Mouse (Mus musculus) midbrain, embryonic 10.5 days (tissue): ENCODE data around the gene Zbtb4. TPM values are rescaled to one million over a fixed set of nuclear protein-coding genes. Genes with fewer than 3 reads are reported as not detected.
"Not testable (repeated sequence)": the region's sequence is repeated elsewhere in the genome, so short reads cannot be mapped to it uniquely, and the experiment has no call there.

Experiments
- DNase-seq: peaks from one replicate; pipeline ENCODE4 v3.0.0-alpha.2; 2017; ENCODE audit warnings: low spot score
- H3K27ac ChIP-seq: fragments of 300-500 bp; sonication (generic); replicated peaks from 2 replicates; pipeline ENCODE4 v1.5.1; 2016; ENCODE audit warnings: mild to moderate bottlenecking
- H3K27me3 ChIP-seq: fragments of 300-500 bp; sonication (generic); 2 replicates; pipeline ENCODE4 v1.6.1; 2016; ENCODE audit warnings: low read depth, mild to moderate bottlenecking; ENCODE audit not compliant: poor library complexity, severe bottlenecking
- H3K36me3 ChIP-seq: fragments of 300-500 bp; sonication (generic); 2 replicates; pipeline ENCODE4 v1.6.1; 2016; ENCODE audit warnings: mild to moderate bottlenecking, moderate library complexity
- H3K4me1 ChIP-seq: fragments of 300-500 bp; sonication (generic); 2 replicates; pipeline ENCODE4 v1.6.1; 2016
- H3K4me3 ChIP-seq: fragments of 300-500 bp; sonication (generic); 2 replicates; pipeline ENCODE4 v1.5.1; 2016; ENCODE audit warnings: mild to moderate bottlenecking, moderate library complexity
- H3K9me3 ChIP-seq: fragments of 300-500 bp; sonication (generic); replicated peaks from 2 replicates; pipeline ENCODE4 v1.6.1; 2016; ENCODE audit warnings: mild to moderate bottlenecking
- WGBS: fragments of 180-500 bp; shearing (Covaris S2); methylation state at CpG from one replicate; pipeline ENCODE4 v1.1.7; 2016; 5-methylcytosine and 5-hydroxymethylcytosine counted together
- polyA plus RNA-seq: library from polyadenylated mRNA; unstranded; fragments of >200 nt; fragmentation: Nextera tagmentation; extraction: Ambion mirVana; gene quantifications from 2 replicates; pipeline ENCODE4 v1.2.1, GENCODE M21; 2016

Gene Zbtb4
- polyA plus RNA-seq: 0.64 and 0.91 TPM in 2 replicates

DNA sequence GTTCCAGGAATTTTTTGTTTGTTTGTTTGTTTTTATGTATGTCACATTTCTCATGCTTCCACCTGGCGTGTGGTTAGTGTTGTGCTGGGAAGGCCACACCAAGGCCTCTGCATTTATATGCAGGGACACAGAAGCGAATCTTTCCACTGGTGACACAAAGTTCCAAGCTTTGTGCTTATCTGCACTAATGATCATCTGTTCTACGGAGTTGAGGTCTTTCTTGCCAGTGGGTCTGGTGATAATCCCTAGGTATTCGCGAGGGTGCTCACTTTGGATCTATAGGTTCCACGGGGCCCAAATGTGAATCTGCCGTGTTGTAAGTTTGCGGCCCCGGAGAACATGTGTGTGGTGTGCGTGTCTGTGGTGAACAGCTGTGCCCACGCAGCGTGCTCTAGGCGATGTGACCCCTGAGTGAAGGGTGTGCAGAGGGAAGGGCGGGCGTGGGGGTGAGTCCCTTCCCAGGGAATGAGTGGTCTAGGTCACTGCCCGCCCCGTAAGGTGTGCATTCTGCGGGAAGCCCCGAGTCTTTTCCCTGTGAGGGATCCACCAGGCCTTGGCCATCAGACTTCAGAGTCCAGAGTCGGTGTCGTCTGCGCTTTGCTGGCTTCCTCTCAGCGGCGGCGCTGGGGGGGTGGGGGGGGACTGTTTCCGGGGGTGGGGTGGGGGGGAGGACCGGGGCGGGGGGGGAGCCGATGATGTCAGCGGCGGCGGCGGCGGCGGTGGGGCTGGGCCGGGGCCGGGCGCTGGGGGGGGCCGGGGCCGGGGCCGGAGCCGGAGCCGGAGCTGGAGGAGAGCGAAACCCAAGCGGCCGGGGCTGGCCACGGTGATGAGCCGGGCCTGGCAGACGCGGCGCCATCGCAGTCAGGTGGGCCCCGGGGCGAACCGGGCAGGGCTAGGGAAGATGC lies at the start of gene Zbtb4:
TSS of gene Zbtb4 (plus strand) at position 692 of the 905 bp plus-strand sequence.
- peaks cover 39% of the 10 kb centered on the region for H3K4me1 ChIP-seq
- peak within 1 kb of the TSS; percentile 89 for H3K4me3 ChIP-seq
- 22% methylated on average over 42 of the region's 55 CpGs for WGBS
- peak; percentile 47 for DNase-seq
- H3K27me3 ChIP-seq: peaks cover 14% of the 10 kb centered on the region
- no peaks in the 10 kb centered on the region for H3K9me3 ChIP-seq
- peak within 1 kb of the TSS; percentile 92 for H3K27ac ChIP-seq
- H3K36me3 ChIP-seq: no peaks in the 10 kb centered on the region

DNA sequence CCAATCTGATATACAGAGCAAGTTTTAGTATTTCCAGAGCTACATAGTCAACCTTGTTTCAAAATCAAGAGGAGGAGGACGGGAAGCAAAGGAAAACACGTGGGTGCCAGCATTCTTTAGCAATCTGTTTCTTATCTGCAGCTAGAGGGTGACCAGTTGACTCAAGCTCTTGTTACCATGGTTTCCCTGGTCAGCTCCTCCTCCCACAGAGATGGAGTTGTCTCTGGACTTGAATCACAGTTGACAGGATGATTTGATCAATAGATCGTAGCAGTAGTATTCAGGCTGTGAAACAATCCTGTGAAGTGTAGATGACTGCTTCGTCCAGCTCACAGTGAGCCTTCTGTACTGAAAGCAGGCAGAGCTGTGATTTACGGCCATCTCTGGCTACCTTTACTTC lies 49.8 kb upstream of the Zbtb4 start:
- Histone ChIP-seq H3K27me3 (no peaks in the 10 kb centered on the region), H3K36me3 (no peaks in the 10 kb centered on the region), H3K4me1 (peaks cover 19% of the 10 kb centered on the region), H3K27ac (no peak overlapping the region), H3K4me3 (no peak overlapping the region), H3K9me3 (no peaks in the 10 kb centered on the region)
- 39% methylated on average over 5 of the region's 5 CpGs for WGBS
- DNase-seq: no peak

GRCm38 (mm10) chr11:69716953-69717352 lies 48.8 kb upstream of the Zbtb4 start:
- Histone ChIP-seq H3K4me3 (no peak overlapping the region), H3K9me3 (no peaks in the 10 kb centered on the region), H3K36me3 (no peaks in the 10 kb centered on the region), H3K4me1 (peaks cover 19% of the 10 kb centered on the region), H3K27me3 (no peaks in the 10 kb centered on the region), H3K27ac (no peak overlapping the region)
- no peak for DNase-seq
- WGBS: 64% methylated on average over 4 of the region's 4 CpGs

DNA sequence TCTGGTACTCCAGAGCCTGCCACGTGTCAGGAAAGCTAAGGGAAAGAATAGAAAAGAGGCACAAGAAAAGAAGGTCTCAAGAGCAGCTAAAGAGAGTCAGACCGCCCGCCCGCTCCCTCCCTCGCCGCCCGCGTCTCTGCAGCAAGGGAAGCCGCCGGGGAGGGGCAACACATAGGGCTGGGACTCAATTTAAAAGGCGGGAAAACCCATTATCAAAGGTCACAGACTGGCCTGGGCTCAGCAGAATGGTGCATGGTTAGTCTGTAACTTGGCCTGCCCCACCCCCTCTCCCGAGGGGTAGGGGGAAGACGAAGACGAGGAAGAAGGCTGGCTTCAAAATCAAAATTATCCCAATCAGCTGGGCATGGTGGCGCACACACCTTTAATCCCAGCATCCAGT lies 47.1 kb upstream of the Zbtb4 start:
- no peak overlapping the region; the same call in 1 of the 2 replicates for H3K27ac ChIP-seq
- no peaks in the 10 kb centered on the region for H3K36me3 ChIP-seq
- 47% methylated on average over 15 of the region's 15 CpGs for WGBS
- H3K4me3 ChIP-seq: no peak overlapping the region
- DNase-seq: peak; percentile 32
- no peaks in the 10 kb centered on the region for H3K9me3 ChIP-seq
- no peaks in the 10 kb centered on the region for H3K27me3 ChIP-seq
- H3K4me1 ChIP-seq: peaks cover 19% of the 10 kb centered on the region

GRCm38 (mm10) chr11:69719423-69719822 lies 46.3 kb upstream of the Zbtb4 start:
- Histone ChIP-seq H3K4me1 (peaks cover 18% of the 10 kb centered on the region), H3K27ac (no peak overlapping the region), H3K27me3 (no peaks in the 10 kb centered on the region), H3K9me3 (no peaks in the 10 kb centered on the region), H3K36me3 (no peaks in the 10 kb centered on the region), H3K4me3 (no peak overlapping the region)
- 70% methylated on average over 6 of the region's 6 CpGs for WGBS
- no peak for DNase-seq

DNA sequence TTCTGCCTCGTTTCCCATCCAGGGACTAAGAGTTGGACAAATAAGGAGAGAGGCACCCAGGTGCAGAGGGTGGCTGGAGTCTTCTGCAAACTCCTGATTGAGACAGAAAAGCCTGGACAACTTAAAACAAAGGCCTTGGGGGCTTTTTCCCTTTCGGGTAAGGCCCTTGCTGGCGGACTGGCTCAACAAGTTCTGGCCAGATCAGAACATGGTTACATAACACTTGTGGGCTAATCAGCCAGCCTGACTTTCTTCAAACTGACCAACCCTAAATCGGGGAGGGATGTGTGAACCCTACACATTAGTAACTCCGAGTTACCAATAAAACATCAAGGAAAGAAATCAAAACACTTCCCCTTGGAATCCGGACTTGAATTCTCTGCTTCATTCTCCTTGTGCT lies 44.9 kb upstream of the Zbtb4 start:
- Histone ChIP-seq H3K27ac (no peak overlapping the region), H3K4me3 (no peak overlapping the region), H3K27me3 (no peaks in the 10 kb centered on the region), H3K4me1 (peaks cover 9% of the 10 kb centered on the region), H3K36me3 (no peaks in the 10 kb centered on the region), H3K9me3 (no peaks in the 10 kb centered on the region)
- 87% methylated on average over 6 of the region's 6 CpGs for WGBS
- no peak for DNase-seq

DNA sequence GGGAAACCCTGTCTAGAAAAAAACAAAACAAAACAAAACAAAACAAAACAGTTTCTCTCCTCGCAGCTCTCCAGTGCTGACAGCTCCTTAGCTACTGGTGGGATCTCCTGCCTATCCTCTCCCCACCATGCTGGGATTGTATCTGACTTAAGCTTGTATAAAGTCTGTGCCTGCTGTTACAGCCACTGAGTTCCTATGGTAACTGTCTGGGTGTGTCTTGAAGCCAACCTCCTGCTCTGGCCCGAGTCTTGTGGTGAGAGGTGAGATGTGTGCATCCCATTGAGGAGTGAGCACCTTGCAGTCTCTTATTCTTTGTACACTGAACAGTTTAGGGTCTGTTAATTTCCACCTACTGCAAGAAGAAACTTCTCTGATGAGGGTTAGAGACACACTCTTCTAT lies 42.6 kb upstream of the Zbtb4 start:
- Histone ChIP-seq H3K9me3 (no peaks in the 10 kb centered on the region), H3K4me1 (peaks cover 5% of the 10 kb centered on the region), H3K27ac (no peak overlapping the region), H3K27me3 (no peaks in the 10 kb centered on the region), H3K36me3 (no peaks in the 10 kb centered on the region), H3K4me3 (no peak overlapping the region)
- DNase-seq: no peak
- WGBS: 53% methylated on average over 2 of the region's 2 CpGs

DNA sequence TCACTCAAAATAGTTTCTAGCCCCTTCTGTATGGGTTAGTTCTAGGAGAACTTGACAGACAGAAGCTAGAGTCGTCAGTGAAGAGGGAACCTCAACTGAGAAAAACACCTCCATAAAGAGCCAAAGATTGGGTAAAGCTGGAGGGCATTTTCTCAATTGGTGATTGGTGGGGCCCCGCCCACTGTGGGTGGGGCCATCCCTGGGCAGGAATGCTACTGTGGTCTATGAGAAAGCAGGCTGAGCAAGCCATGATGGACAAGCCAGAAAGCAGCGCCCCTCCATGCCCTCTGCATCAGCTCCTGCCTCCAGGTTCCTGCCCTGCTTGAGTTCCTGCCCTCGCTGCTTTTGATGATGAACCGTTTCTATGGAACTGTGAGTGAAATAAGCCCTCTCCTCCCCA lies 39.8 kb upstream of the Zbtb4 start:
- no peaks in the 10 kb centered on the region for H3K36me3 ChIP-seq
- no peak overlapping the region for H3K4me3 ChIP-seq
- H3K9me3 ChIP-seq: no peaks in the 10 kb centered on the region
- H3K4me1 ChIP-seq: no peaks in the 10 kb centered on the region
- no peak overlapping the region for H3K27ac ChIP-seq
- DNase-seq: no peak
- WGBS: 44% methylated on average over 5 of the region's 5 CpGs
- H3K27me3 ChIP-seq: no peaks in the 10 kb centered on the region

- Histone ChIP-seq H3K27me3 (no peaks in the 10 kb centered on the region), H3K36me3 (peaks cover 14% of the 10 kb centered on the region), H3K4me1 (no peaks in the 10 kb centered on the region), H3K4me3 (no peak overlapping the region), H3K9me3 (no peaks in the 10 kb centered on the region), H3K27ac (no peak overlapping the region)
- WGBS: 19% methylated on average over 3 of the region's 3 CpGs
- DNase-seq: peak; percentile 54
Measured at GRCm38 (mm10) chr11:69729063-69729462, 36.6 kb upstream of the Zbtb4 start.

DNA sequence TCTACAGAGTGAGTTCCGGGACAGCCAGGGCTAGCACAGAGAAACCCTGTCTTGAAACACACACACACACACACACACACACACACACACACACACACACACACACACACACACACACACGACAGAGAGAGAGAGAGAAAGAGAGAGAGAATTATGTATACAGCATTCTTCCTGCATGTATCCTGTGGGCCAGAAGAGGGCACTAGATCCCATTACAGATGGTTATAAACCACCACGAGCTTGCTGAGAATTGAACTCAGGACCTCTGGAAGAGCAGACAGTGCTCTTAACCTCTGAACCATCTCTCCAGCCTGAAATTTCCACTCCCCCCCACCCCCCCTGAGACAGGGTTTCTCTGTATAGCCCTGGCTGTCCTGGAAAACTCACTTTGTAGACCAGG lies 34.3 kb upstream of the Zbtb4 start:
- WGBS: 96% methylated on average over 2 of the region's 3 CpGs
- not testable (repeated sequence) for H3K4me1 ChIP-seq, H3K4me3 ChIP-seq, H3K27me3 ChIP-seq, H3K27ac ChIP-seq, H3K9me3 ChIP-seq, DNase-seq
- H3K36me3 ChIP-seq: peaks cover 37% of the 10 kb centered on the region

GRCm38 (mm10) chr11:69751635-69752034 lies 14.1 kb upstream of the Zbtb4 start:
- no peaks in the 10 kb centered on the region for H3K9me3 ChIP-seq
- H3K4me1 ChIP-seq: peaks cover 30% of the 10 kb centered on the region
- no peak for DNase-seq
- no peaks in the 10 kb centered on the region for H3K27me3 ChIP-seq
- no peak overlapping the region for H3K27ac ChIP-seq
- WGBS: 90% methylated on average over 3 of the region's 3 CpGs
- H3K36me3 ChIP-seq: peaks cover 34% of the 10 kb centered on the region
- no peak overlapping the region for H3K4me3 ChIP-seq

DNA sequence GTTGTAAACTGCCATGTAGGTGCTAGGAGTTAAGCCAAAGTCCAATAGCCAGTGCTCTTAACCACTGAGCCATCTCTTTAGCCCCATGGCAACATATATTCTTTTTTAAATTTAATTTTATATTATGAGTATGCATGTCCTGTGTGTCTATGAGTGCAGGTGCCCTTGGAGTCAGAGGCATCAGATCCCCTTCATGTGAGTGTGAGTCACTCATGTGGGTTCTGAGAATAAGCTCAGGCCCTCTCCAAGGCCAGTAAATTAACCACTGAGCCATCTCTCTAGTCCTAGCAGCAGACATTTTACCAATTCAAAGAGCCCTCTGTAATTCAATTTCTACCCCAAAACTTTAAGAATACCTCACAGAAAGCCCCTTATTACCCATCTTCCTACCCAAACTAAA lies 13.0 kb upstream of the Zbtb4 start:
- H3K4me1 ChIP-seq: peaks cover 40% of the 10 kb centered on the region
- peaks cover 24% of the 10 kb centered on the region for H3K36me3 ChIP-seq
- H3K27ac ChIP-seq: no peak overlapping the region
- no peaks in the 10 kb centered on the region for H3K27me3 ChIP-seq
- no peak overlapping the region for H3K4me3 ChIP-seq
- no peaks in the 10 kb centered on the region for H3K9me3 ChIP-seq
- no peak for DNase-seq

GRCm38 (mm10) chr11:69754233-69754632 lies 11.5 kb upstream of the Zbtb4 start:
- H3K27ac ChIP-seq: no peak overlapping the region
- no peak overlapping the region for H3K4me3 ChIP-seq
- no peaks in the 10 kb centered on the region for H3K27me3 ChIP-seq
- no peak for DNase-seq
- H3K9me3 ChIP-seq: no peaks in the 10 kb centered on the region
- H3K4me1 ChIP-seq: peaks cover 45% of the 10 kb centered on the region
- 88% methylated on average over 5 of the region's 5 CpGs for WGBS
- peaks cover 11% of the 10 kb centered on the region for H3K36me3 ChIP-seq
